Comparison of ENCODE assay signal across 16 mouse cellular contexts in genomic region chr4:40390183-40390582, GRCm38 (mm10).
"Had no signal": no experiment of that assay in that cellular context is flagged by ENCODE, and none has a peak within 500 bp of the region (broad histone marks: within the 10 kb centered on the region; RNA-seq: fewer than 3 reads in every experiment).

No protein-coding gene starts in this region.

- DNase-seq: retina, postnatal 1 day; right cerebral cortex, adult 18-20 months; right cerebral cortex, postnatal 14 days; right cerebral cortex, postnatal 25 days; right cerebral cortex, postnatal 4 days; spleen, adult 18-20 months; thymus, adult 18-20 months; thymus, adult 2 months; thymus, postnatal 14 days; thymus, postnatal 25 days; thymus, postnatal 36 days; thymus, postnatal 4 days had no signal

- H3K4me2 ChIP-seq: neural tube, embryonic 13.5 days; neural tube, embryonic 15.5 days; stomach, embryonic 15.5 days had no signal

- H3K27me3 ChIP-seq: neural tube, embryonic 13.5 days; neural tube, embryonic 15.5 days; stomach, embryonic 15.5 days had no signal

- H3K9me3 ChIP-seq: neural tube, embryonic 13.5 days; neural tube, embryonic 15.5 days; stomach, embryonic 15.5 days had no signal

- H3K27ac ChIP-seq: neural tube, embryonic 13.5 days; neural tube, embryonic 15.5 days; stomach, embryonic 15.5 days; stomach, postnatal 0 days had no signal

- H3K9ac ChIP-seq: neural tube, embryonic 13.5 days; neural tube, embryonic 15.5 days; stomach, embryonic 15.5 days had no signal

- H3K4me1 ChIP-seq: neural tube, embryonic 13.5 days; stomach, embryonic 15.5 days had no signal

- H3K36me3 ChIP-seq: neural tube, embryonic 13.5 days; neural tube, embryonic 15.5 days; stomach, embryonic 15.5 days had no signal

- H3K4me3 ChIP-seq: neural tube, embryonic 13.5 days; neural tube, embryonic 15.5 days; stomach, embryonic 15.5 days had no signal
